Mouse (Mus musculus) ES-Bruce4 (cell line): ENCODE measurements at regions not wholly inside any gene's neighbourhood (a gene's known extent, or its start where the extent isn't known, plus 50 kb on each side); places are given as distances from the start of the nearest gene placed in this dataset.
"Not testable (repeated sequence)": the region's sequence is repeated elsewhere in the genome, so short reads cannot be mapped to it uniquely, and the experiment has no call there.

ENCODE experiments used
- H3K27ac ChIP-seq: 2 replicates; pipeline ENCODE4 v1.5.1; 2012; ENCODE audit warnings: low read length, inconsistent platforms; ENCODE audit not compliant: insufficient read depth
- H3K27me3 ChIP-seq: 2 replicates; pipeline ENCODE4 v1.6.1; 2012; ENCODE audit warnings: mild to moderate bottlenecking, low read length, inconsistent platforms; ENCODE audit not compliant: control insufficient read depth, poor library complexity, insufficient read depth, severe bottlenecking
- H3K36me3 ChIP-seq: 2 replicates; pipeline ENCODE4 v1.6.1; 2012; ENCODE audit warnings: inconsistent platforms, mild to moderate bottlenecking, low read length, moderate library complexity; ENCODE audit not compliant: control insufficient read depth, poor library complexity, insufficient read depth, severe bottlenecking
- H3K4me1 ChIP-seq: one replicate; pipeline ENCODE4 v1.8.1; 2011; ENCODE audit warnings: low read length; ENCODE audit not compliant: control insufficient read depth, insufficient read depth
- H3K4me3 ChIP-seq: 2 replicates; pipeline ENCODE4 v1.5.1; 2011; ENCODE audit warnings: low read depth, mild to moderate bottlenecking, low read length
- H3K9ac ChIP-seq: 2 replicates; pipeline ENCODE4 v1.6.1; 2012; ENCODE audit warnings: low read depth, mild to moderate bottlenecking, inconsistent platforms; ENCODE audit not compliant: poor library complexity, severe bottlenecking
- H3K9me3 ChIP-seq: replicated peaks from 2 replicates; pipeline ENCODE4 v1.6.1; 2012; ENCODE audit warnings: mild to moderate bottlenecking, low read length, inconsistent platforms; ENCODE audit not compliant: control insufficient read depth, poor library complexity, insufficient read depth, severe bottlenecking
- CTCF ChIP-seq: IDR thresholded peaks from one replicate; pipeline ENCODE4 v1.8.1; 2011; ENCODE audit warnings: low read depth, low read length
- EP300 ChIP-seq: IDR thresholded peaks from 2 replicates; pipeline ENCODE4 v1.6.1; 2011; ENCODE audit warnings: low read depth, low read length; ENCODE audit not compliant: insufficient read depth
- POLR2A ChIP-seq: IDR thresholded peaks from one replicate; pipeline ENCODE4 v1.8.1; 2011; ENCODE audit warnings: low read length; ENCODE audit not compliant: insufficient read depth

DNA sequence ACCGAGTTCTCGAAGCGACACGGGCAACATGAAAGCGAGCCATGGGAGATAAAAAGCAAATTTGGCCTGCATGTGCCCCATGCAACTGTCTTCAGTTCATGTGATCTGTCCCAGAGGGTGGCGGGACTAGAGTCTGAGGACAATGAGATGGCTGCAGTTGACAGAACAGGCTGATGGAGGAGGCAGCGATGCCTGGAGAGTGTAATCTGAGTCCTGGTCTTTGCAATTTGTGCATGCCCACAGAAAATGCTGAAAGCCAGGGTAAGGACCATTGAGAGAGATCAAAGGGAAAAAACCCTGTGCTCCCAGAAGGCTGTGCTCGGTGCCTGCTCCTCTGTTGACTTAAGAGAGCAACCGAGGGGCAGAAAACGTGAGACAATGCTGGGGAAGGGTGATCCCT is 624.8 kb upstream of the BB014433 start:
- H3K27me3 ChIP-seq, result peaks cover 2% of the 10 kb centered on the region; the same call in 1 of the 2 replicates
- H3K4me3 ChIP-seq, result no peak overlapping the region
- no peak overlapping the region for H3K9ac ChIP-seq
- H3K4me1 ChIP-seq, result no peaks in the 10 kb centered on the region
- H3K9me3 ChIP-seq, result 0 out of 2 replicates have a peak, but pooled peaks cover 3% of the 10 kb centered on the region
- TF ChIP-seq EP300 (no peak), POLR2A (no peak), CTCF (no peak)
- H3K36me3 ChIP-seq, result no peaks in the 10 kb centered on the region
- no peak overlapping the region for H3K27ac ChIP-seq

DNA sequence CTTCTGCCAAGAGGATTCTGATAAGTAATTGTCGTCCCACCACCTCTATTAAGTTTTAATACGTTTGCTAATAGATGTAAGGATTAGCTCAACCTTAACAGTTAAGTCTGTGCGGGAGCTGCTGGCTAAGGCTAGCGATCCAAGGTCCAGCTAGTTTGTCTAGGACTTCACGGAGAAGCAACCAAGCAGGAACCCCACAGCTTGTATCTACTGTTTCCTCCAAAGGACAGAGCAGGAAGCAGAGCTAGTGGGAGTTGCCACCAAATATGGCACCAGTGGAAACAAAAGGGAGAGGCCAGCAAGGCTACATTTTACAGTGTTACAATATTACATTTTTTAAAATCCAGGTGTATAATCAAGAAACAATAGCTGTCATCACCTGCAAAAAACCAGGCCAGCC is 624.4 kb upstream of the BB014433 start:
- no peaks in the 10 kb centered on the region for H3K4me1 ChIP-seq
- H3K9me3 ChIP-seq, result 0 out of 2 replicates have a peak, but pooled peaks cover 3% of the 10 kb centered on the region
- H3K9ac ChIP-seq, result no peak overlapping the region
- H3K27ac ChIP-seq, result no peak overlapping the region
- no peak overlapping the region for H3K4me3 ChIP-seq
- H3K36me3 ChIP-seq, result no peaks in the 10 kb centered on the region
- peaks cover 2% of the 10 kb centered on the region; the same call in 1 of the 2 replicates for H3K27me3 ChIP-seq
- TF ChIP-seq EP300 (no peak), POLR2A (no peak), CTCF (no peak)

DNA sequence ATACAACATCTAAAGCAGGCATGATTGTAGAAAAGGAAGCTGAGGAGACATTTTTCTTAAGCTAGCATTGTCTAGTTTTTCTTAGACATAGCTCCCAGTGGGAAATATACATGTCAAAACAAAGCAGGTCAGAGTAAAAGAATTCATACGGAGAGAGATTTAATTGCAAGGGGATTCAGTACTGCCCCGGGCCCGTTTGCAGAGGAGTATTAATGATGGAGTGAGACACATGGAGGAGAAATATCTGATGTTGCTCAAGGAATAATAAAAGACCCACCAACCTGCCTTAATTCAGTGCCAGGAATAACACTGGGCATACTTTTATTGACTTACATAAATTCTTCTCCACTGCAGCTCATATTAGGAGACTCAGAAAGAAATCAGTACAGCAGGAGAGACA is 623.6 kb upstream of the BB014433 start:
- H3K9me3 ChIP-seq, result 0 out of 2 replicates have a peak, but pooled peaks cover 3% of the 10 kb centered on the region
- H3K27me3 ChIP-seq, result peaks cover 2% of the 10 kb centered on the region; the same call in 1 of the 2 replicates
- no peak overlapping the region for H3K4me3 ChIP-seq
- H3K36me3 ChIP-seq, result no peaks in the 10 kb centered on the region
- no peaks in the 10 kb centered on the region for H3K4me1 ChIP-seq
- TF ChIP-seq POLR2A, result no peak
- no peak for TF ChIP-seq CTCF
- no peak for TF ChIP-seq EP300
- H3K9ac ChIP-seq, result no peak overlapping the region
- no peak overlapping the region for H3K27ac ChIP-seq

DNA sequence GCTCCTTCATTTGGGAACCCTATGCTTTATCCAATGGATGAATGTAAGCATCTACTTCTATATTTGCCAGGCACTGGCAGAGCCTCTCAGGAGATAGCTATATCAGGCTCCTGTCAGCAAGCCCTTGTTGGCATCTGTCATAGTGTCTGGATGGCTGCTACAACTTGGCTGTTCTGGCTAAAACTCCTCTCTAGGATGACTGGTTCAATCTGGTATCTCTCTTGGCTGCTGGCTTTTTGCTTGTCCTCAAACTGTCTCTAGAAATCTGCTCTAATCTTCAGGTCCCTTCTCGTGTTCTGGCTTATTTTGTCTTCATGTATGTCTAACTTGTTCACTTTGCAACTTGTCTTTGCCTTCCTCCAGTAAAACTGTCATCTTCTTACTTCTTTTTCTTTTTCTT is 614.7 kb upstream of the BB014433 start:
- Histone ChIP-seq H3K9me3 (no peaks in the 10 kb centered on the region), H3K4me1 (no peaks in the 10 kb centered on the region), H3K27ac (no peak overlapping the region), H3K27me3 (no peaks in the 10 kb centered on the region), H3K9ac (no peak overlapping the region), H3K4me3 (no peak overlapping the region), H3K36me3 (no peaks in the 10 kb centered on the region)
- no peak for TF ChIP-seq EP300
- no peak for TF ChIP-seq POLR2A
- no peak for TF ChIP-seq CTCF

DNA sequence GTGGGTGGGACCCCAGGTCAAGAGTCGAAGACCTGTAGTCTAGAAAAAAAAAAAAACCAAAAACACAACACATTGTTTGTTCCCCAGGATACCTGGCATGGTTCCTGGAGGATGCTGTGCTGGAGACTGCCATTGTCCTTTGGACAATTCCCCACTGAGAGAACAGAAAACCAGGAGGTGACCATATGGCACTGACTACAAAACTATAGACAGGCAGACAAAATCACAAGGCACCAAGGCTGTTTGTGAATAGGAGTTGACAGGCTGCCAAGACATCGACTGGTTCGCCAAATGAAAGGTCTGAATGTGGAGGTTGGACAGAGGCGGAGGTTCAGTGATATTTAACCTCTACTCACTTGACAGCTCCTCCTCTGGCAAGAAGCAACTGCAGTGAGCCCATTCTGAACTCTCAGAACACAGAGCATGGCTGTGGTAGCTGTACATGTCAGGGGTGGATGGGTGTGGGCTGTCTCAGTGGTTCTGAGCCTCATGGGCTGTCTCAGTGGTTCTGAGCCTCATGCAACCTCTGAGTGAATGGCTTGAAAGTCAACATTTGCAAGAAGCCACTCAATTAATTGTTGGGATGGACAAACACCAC is 589.0 kb upstream of the BB014433 start:
- Histone ChIP-seq H3K9ac (no peak overlapping the region), H3K4me3 (no peak overlapping the region), H3K36me3 (no peaks in the 10 kb centered on the region), H3K27me3 (no peaks in the 10 kb centered on the region), H3K27ac (no peak overlapping the region), H3K4me1 (no peaks in the 10 kb centered on the region), H3K9me3 (peaks cover 14% of the 10 kb centered on the region)
- no peak for TF ChIP-seq EP300

DNA sequence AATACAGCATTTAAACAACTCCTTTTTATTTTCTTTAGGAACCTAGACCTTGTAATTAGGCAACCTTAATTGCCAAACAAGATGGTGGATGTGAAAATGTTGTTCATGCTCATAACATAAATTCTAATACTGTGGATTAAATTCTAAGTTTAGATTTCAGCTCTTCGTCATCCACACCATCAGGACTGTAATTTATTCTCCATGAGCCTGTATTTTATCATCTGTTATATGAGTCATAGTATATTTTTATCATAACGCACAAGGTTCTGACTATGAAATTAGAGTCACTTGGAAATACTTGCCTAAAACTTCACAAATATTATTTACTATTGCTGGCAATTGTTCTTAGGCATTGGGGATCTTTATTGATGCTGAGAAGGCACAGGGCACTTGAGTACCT is 582.7 kb upstream of the BB014433 start:
- H3K27me3 ChIP-seq, result no peaks in the 10 kb centered on the region

DNA sequence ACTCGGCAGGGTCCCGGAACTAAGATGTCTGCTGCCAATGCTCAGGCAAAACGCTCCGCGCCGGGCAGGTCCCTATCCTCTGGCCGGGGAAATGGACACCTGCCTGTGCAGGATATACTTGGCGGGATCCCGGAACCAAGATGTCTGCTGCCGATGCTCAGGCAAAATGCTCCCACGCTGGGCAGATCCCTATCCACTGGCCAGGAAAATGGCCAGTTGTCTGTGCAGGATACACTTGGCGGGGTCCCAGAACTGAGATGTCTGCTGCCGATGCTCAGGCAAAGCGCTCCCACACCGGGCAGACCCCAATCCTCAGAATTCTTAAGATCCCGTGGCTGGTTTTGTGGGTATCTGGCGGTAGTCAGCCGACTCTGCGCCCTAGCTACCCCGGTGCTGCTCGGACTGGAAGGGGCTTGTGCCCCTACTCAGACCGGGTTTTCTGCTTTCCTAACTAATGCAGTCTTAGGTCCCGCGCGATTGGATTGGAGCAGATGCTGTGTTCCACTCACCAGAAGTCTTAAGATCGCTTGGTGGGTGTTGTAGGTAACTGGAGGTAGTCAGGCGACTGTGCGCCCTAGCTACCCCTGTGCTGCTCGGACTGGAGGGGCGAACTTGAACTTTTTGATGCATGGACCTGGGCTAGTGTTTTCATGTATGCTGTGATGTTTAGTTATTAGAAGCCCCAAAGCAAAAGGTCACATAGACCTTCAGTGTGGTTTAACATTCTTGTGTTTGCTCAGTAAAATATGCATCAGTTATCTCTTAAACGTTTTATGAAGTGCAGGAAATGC is 577.9 kb upstream of the BB014433 start:
- Histone ChIP-seq H3K9ac (peak overlapping the region; percentile 88), H3K4me3 (peak overlapping the region; percentile 88)
- not testable (repeated sequence) for H3K9me3 ChIP-seq, H3K27ac ChIP-seq, H3K27me3 ChIP-seq, H3K4me1 ChIP-seq, H3K36me3 ChIP-seq

More for the DNA sequence above, 582.7 kb upstream of the BB014433 start:
- Histone ChIP-seq H3K4me1 (no peaks in the 10 kb centered on the region), H3K4me3 (no peak overlapping the region), H3K9me3 (peaks cover 5% of the 10 kb centered on the region; the same call in 1 of the 2 replicates), H3K27ac (no peak overlapping the region), H3K9ac (no peak overlapping the region), H3K36me3 (no peaks in the 10 kb centered on the region)
- no peak for TF ChIP-seq CTCF
- TF ChIP-seq EP300, result no peak
